10 mouse cellular contexts compared by ENCODE assay signal in the genomic region with DNA sequence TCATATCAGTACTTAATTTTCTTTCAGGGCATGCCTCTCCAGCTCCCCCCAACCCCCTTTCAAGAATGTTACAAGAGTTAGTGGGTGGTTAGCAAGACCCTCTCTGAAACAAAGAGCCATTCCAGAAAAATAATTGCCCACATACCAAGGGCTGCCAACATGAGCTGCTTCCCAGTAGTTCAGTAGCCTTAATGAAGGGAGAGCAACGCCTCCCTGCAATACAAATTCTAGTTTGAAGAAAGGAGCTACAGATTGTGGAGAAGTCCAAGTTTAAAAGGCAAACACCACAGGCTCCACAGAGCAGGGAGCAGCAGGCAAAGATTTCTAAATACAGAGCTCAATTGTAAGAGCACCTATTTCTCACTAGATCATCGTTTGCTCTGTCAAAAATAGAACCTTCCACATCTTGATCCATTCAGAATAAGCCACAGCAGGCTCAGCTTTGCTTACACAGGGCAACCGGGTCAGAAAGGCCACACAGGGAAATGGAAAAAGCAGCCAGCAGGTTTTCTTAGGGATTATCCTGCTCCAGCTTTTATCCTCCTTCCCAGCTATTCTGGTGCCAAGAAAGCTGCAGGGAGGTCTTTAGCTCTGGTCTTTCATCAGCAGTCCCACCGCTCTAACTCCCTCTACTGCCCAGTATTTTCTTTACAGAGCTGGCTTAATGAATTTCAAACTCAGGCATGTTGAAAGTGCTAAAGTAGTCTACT. TPM values are rescaled to one million over a fixed set of nuclear protein-coding genes. Genes with fewer than 3 reads are reported as not detected.
DNase-seq lines count a peak whose midpoint lies in the region; ATAC-seq lines count a peak whose summit lies in the region.
"Had no signal": no experiment of that assay in that cellular context is flagged by ENCODE, and none has a peak within 500 bp of the region (broad histone marks: within the 10 kb centered on the region; RNA-seq: fewer than 3 reads in every experiment).

No protein-coding gene starts in this region.

- ATAC-seq in midbrain, embryonic 11.5 days (ENCODE audit: low FRiP score): peak; percentile 79
- ATAC-seq in inflammation-experienced regulatory T-cells, adult 6 months: no peak

- no peaks in the 10 kb centered on the region for H3K27me3 ChIP-seq in midbrain, embryonic 11.5 days (ENCODE audit: control insufficient read depth, insufficient read depth, low read length)
- H3K27me3 ChIP-seq: heart, embryonic 15.5 days had no signal

- H3K27ac ChIP-seq in midbrain, embryonic 11.5 days (ENCODE audit: low read depth, low read length): peak overlapping the region; percentile 77
- H3K27ac ChIP-seq: heart, embryonic 15.5 days had no signal

- no peaks in the 10 kb centered on the region for H3K9me3 ChIP-seq in midbrain, embryonic 11.5 days (ENCODE audit: control insufficient read depth, low read length)
- H3K9me3 ChIP-seq: G1E; heart, embryonic 15.5 days had no signal

- peak; percentile 27 for DNase-seq in kidney, adult 9 months
- DNase-seq in kidney, adult 11 months: no peak
- peak; percentile 51 for DNase-seq in brain, embryonic 18.5 days (ENCODE audit: low read depth, low spot score)
- DNase-seq in frontal cortex, postnatal 10 days (ENCODE audit: low spot score in 2 of 2): peak; percentile 35 to 38
- DNase-seq in midbrain, embryonic 11.5 days (ENCODE audit: low spot score, missing footprints): peak; percentile 95
- DNase-seq in urinary bladder, postnatal 4 days (ENCODE audit: low spot score in 2 of 2): no peak
- DNase-seq in adrenal gland, adult 2 months: no peak

- H3K36me3 ChIP-seq in midbrain, embryonic 11.5 days (ENCODE audit: control insufficient read depth, insufficient read depth, low read length): no peaks in the 10 kb centered on the region
- H3K36me3 ChIP-seq: heart, embryonic 15.5 days had no signal

- WGBS in midbrain, embryonic 11.5 days: 2% methylated on average over 4 of the region's 4 CpGs

- H3K4me1 ChIP-seq in midbrain, embryonic 11.5 days (ENCODE audit: control insufficient read depth, insufficient read depth, low read length): peaks cover 16% of the 10 kb centered on the region
- H3K4me1 ChIP-seq: heart, embryonic 15.5 days had no signal

- H3K4me3 ChIP-seq in midbrain, embryonic 11.5 days (ENCODE audit: low read depth, low read length): no peak overlapping the region
- H3K4me3 ChIP-seq: heart, embryonic 15.5 days had no signal

- peak overlapping the region; percentile 17; the same call in 1 of the 2 replicates for H3K4me2 ChIP-seq in midbrain, embryonic 11.5 days
- H3K4me2 ChIP-seq: heart, embryonic 15.5 days had no signal

- H3K9ac ChIP-seq in midbrain, embryonic 11.5 days (ENCODE audit: low read length): peak overlapping the region; percentile 28; the same call in 1 of the 2 replicates
- H3K9ac ChIP-seq: heart, embryonic 15.5 days had no signal

RNA-seq across cellular contexts. Expression of gene Snrpe, which starts 13.6 kb away (rescaled TPM):
- 778 and 875 TPM in 2 replicates for polyA plus RNA-seq in midbrain, embryonic 11.5 days (2014; fragmentation: Nextera tagmentation; extraction: Ambion mirVana)
- 100 to 1,000 TPM; 348 to 504 (median 400) TPM for polyA plus RNA-seq in inflammation-experienced regulatory T-cells, adult 6 months (2017; shearing (Covaris generic))
- 100 to 1,000 TPM in 1 of 2 experiments, 10 to 100 TPM in 1; 78.9 to 116 TPM for total RNA-seq in adrenal gland, adult 2 months (2021)
- 2.1 and 2.3 TPM in 2 replicates for polyA plus RNA-seq in adrenal gland, adult 2 months (2012; rRNA removed)

Comparison
In these comparisons a context has a peak if more than half of its experiments do, and no peak if none do; other contexts are left out.
1. DNase-seq: peak in kidney, adult 9 months (single experiment), brain, embryonic 18.5 days (single experiment), frontal cortex, postnatal 10 days (2 of 2) and midbrain, embryonic 11.5 days (single experiment); none in kidney, adult 11 months (single experiment), urinary bladder, postnatal 4 days (0 of 2) and adrenal gland, adult 2 months (single experiment).
2. RNA of gene Snrpe, which starts 13.6 kb away (polyA plus RNA-seq): 778 to 875 TPM in midbrain, embryonic 11.5 days and 348 to 504 TPM in inflammation-experienced regulatory T-cells, adult 6 months; 2.1 to 2.3 TPM in adrenal gland, adult 2 months; every median in the first group is over 100 times any median in the second.